Mouse (Mus musculus) CH12.LX (cell line): ENCODE results near the gene Ccdc15.

Source experiments
- CHD2 ChIP-seq: IDR thresholded peaks from 2 replicates; pipeline ENCODE4 v1.6.1; 2011; ENCODE audit warnings: low read length, improper control_type of control experiment
- CTCF ChIP-seq, 2 experiments: IDR thresholded peaks in 1 of 2; conservative IDR thresholded peaks in 1 of 2; 2 replicates each; pipeline ENCODE4 v1.5.1; 2011 to 2012; ENCODE audit warnings: low read depth in 2 of 2, low read length in 2 of 2, improper control_type of control experiment in 1 of 2, inconsistent platforms in 1 of 2, mild to moderate bottlenecking in 1 of 2, moderate library complexity in 1 of 2
- E2F4 ChIP-seq: IDR thresholded peaks from 2 replicates; pipeline ENCODE4 v1.6.1; 2011; ENCODE audit warnings: low read depth, low read length, improper control_type of control experiment; ENCODE audit not compliant: insufficient replicate concordance
- EP300 ChIP-seq: IDR thresholded peaks from 2 replicates; pipeline ENCODE4 v1.6.1; 2011; ENCODE audit warnings: low read length, improper control_type of control experiment
- KAT2A ChIP-seq: IDR thresholded peaks from 2 replicates; pipeline ENCODE4 v1.6.1; 2012; ENCODE audit warnings: low read length, improper control_type of control experiment, inconsistent platforms; ENCODE audit not compliant: insufficient replicate concordance
- MEF2A ChIP-seq: IDR thresholded peaks from 2 replicates; pipeline ENCODE4 v1.6.1; 2014; ENCODE audit warnings: low read depth, mild to moderate bottlenecking, inconsistent platforms, low read length, improper control_type of control experiment, borderline replicate concordance
- POLR2A ChIP-seq: IDR thresholded peaks from 2 replicates; pipeline ENCODE4 v1.6.1; 2011; ENCODE audit warnings: low read depth, mild to moderate bottlenecking, improper control_type of control experiment, low read length
- RCOR1 ChIP-seq: conservative IDR thresholded peaks from 2 replicates; pipeline ENCODE4 v1.6.1; 2012; ENCODE audit warnings: low read depth, mild to moderate bottlenecking, inconsistent platforms, low read length, improper control_type of control experiment
- SMC3 ChIP-seq: IDR thresholded peaks from 2 replicates; pipeline ENCODE4 v1.6.1; 2011; ENCODE audit warnings: low read depth, low read length, improper control_type of control experiment
- UBTF ChIP-seq: IDR thresholded peaks from 2 replicates; pipeline ENCODE4 v1.6.1; 2012; ENCODE audit warnings: low read depth, mild to moderate bottlenecking, inconsistent platforms, low read length, improper control_type of control experiment, moderate library complexity
- ZC3H11A ChIP-seq: IDR thresholded peaks from 2 replicates; pipeline ENCODE4 v1.6.1; 2012; ENCODE audit warnings: low read depth, mild to moderate bottlenecking, inconsistent platforms, low read length, improper control_type of control experiment

GRCm38 (mm10) chr9:37365706-37366105 lies 17.5 kb upstream of the Ccdc15 start:
- TF ChIP-seq ZC3H11A (no peak), MEF2A (no peak), CHD2 (no peak), SMC3 (no peak), EP300 (no peak), RCOR1 (no peak), CTCF (conservative IDR thresholded peaks at IDR 0.05 in 1 of 2, IDR thresholded peaks at IDR 0.05 in 1 of 2; ENCODE audit: low read depth in 2 of 2, low read length in 2 of 2) (no peak), KAT2A (no peak), E2F4 (no peak), POLR2A (no peak), UBTF (no peak)
